Mouse (Mus musculus): ENCODE data around the gene Bloc1s1.

DNA sequence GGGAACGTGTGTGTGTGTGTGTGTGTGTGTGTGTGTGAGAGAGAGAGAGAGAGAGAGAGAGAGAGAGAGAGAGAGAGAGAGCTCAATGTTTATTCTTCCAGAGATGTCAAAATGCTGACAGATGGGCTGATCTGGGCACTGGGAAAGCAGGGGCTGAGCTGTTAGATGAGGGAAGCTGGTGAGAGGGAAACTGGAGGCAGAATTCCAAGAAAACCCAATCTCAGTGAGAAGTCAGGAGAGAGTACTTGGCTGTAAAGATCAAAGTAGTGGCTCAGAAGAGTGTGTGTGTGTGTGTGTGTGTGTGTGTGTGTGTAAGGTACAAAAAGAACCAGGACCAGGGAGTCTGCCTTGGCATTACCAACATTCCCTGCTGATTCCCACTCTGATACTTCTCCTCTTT is 26.3 kb downstream of the Bloc1s1 start:
- TF ChIP-seq POLR2A (IDR thresholded peaks at IDR 0.05; ENCODE audit: insufficient read depth, low read length) = no peak
- TF ChIP-seq CTCF (IDR thresholded peaks at IDR 0.05; ENCODE audit: low read depth, low read length) = no peak
- no peak for TF ChIP-seq EP300 (IDR thresholded peaks at IDR 0.05; ENCODE audit: insufficient read depth, low read depth, low read length)
